Mouse (Mus musculus) embryonic stem cell, embryonic (primary cell): ENCODE data around the gene Ky.

Source experiments
- CTCF ChIA-PET, 4 experiments: fragments of 300-600 bp in 2 of 4; fragments of 350-600 bp in 2 of 4; sonication (Branson Sonifier 250); formaldehyde crosslinking; loops; one replicate each; lab custom pipeline; 2022; ENCODE audit warnings: inconsistent platforms in 2 of 4; lab: Charles Lee
- POLR2A ChIA-PET, 4 experiments: fragments of 300-600 bp in 2 of 4; fragments of 350-600 bp in 2 of 4; sonication (Branson Sonifier 250); formaldehyde crosslinking; loops; one replicate each; lab custom pipeline; 2022; ENCODE audit warnings: antibody characterized with exemption in 4 of 4, inconsistent platforms in 1 of 4; lab: Charles Lee

The Ky gene

DNA sequence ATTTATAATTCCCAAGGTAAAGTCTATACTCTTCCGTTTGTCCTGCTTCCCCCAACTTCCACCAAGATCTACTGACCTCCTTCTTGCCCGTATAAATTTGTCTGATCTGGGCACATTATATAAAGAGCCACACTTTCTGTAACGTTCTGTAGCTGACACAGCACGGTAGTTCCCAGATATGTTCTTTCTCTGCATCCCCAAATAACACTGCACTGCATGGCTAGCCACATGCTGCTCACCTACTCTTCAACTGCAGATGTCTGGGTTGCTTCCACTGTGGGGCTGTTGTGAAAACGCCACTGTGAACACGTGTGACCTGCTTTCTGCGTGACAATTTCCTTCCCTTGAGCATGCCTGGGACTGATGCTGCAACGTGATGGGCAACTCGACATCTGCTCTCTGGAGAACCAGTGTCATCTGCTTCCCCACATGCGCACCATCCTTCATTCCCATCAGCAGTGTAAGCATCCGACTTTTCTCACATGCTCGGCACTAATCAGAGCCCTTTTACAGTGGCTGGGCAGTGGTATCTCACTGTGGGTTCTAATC lies 76.4 kb downstream of the Ky start:
- CTCF ChIA-PET, result no interaction called here
- POLR2A ChIA-PET, result interaction anchor here in 1 of 4 experiments (0.7 kb wide), 1 partner anchor 325 kb away, joined by 3 read pairs; no protein-coding TSS in a partner anchor

DNA sequence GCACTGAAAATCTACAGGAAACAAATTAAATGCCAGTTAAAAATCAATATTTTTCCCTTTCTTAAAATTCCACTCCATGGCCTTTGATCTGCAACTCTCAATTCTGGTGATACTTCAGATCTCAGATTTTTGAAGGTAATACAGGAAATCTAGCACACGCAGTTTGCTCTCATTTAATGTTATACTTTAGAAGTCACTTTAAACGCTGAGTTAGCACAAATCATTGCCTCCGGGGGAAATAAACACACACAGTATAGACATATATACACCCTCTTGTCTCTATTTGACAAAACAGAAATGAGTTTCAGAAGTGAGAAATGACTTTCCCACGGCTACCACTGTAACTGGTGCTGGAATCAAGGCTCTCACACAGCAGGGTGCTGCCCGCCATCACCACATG lies 81.8 kb downstream of the Ky start:
- CTCF ChIA-PET, result no interaction called here

DNA sequence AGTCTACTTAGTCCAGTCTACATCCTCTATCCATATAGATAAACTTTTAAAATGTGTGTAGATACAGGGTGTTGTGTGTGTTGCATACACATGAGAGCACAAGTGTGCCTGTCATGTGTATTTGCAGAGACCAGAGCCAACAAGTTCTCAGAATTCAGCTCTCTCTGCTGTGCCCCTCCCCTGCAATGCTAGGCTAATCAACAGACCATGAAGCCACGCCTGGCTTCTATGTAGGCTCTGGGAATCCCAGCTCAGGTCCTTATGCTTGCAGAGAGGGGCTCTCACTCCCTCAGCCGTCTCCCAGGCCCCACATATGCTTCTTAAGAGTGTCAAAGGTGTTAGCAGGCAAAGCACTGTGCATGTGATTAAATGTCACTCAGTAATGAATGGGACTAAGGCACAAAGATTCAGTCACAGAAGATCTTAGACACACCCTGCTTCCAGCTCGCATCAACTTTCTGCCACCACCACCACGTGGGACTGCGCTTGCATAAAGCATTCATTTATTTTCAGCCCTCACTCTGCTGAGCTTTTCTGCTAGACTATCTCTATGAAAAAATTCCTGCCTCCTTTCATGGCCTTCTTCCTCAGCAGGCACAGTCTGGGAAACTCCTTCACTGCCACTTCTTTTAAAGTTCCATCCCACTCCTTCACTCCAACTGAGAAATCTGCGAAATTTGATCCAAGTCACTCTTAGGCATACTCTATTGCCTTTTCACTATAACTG lies 89.3 kb downstream of the Ky start:
- CTCF ChIA-PET, result no interaction called here
- POLR2A ChIA-PET, result interaction anchor here in 1 of 4 experiments (1.0 kb wide), 1 partner anchor 38 kb away, joined by 3 read pairs; no protein-coding TSS in a partner anchor

More for the DNA sequence above, 81.8 kb downstream of the Ky start:
- POLR2A ChIA-PET, result no interaction called here
